Mouse (Mus musculus) heart, adult 8-10 months (tissue): ENCODE results near the gene Aip. TPM values are rescaled to one million over a fixed set of nuclear protein-coding genes. Genes with fewer than 3 reads are reported as not detected.

Experiments
- DNase-seq: peaks from one replicate; pipeline ENCODE4 v3.0.0; 2022; ENCODE audit warnings: low spot score
- total RNA-seq, 4 experiments: library from RNA; stranded (reverse); gene quantifications; 2 replicates each; pipeline ENCODE4 v1.2.4; 2022

Gene Aip
- total RNA-seq, 4 experiments from 2014 or later, result 65.9 to 79.6 (median 70.7) TPM

DNA sequence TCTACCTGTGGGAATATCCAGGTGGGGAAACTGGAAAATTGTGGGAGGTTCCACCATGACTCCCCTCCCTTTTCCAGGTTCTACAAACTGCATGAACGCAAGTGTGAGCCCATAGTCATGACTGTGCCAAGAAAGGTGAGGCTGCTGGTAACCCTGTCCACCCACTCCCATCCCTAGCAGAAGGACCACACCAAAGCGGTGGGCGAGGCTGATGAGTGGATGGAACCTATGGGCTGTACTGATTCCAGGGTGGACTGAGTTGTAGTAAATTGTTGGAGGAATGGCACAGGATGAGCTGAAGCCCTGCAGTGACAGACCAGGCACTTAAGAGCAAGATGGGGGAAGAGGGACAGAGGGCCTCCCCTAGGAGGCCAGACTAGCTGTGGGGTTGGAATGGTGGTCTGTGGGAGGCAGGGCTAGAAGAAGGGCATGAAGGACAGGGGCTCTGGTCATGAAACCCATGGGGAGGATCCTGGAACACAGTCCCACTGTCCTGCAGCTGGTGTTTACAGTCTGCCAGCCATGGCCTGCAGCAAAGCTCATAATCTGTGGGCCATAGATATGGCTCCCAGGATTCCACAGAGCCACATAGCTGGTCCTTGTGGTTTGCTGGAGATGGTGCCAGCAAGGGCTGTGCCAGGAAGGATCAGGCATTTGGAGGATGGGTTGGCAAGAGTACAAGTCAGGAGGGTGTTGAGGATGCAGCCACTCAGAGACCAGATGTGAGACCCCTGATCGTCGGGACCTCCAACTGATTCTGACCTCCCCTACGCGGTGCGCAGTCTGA, 27.0 kb upstream of the Aip start:
- no peak for DNase-seq

- DNase-seq, result no peak
These were observed 26.2 kb upstream of the Aip start for GRCm38 (mm10) chr19:4151898-4152297.

GRCm38 (mm10) chr19:4151488-4151860, 25.8 kb upstream of the Aip start:
- DNase-seq, result no peak

- no peak for DNase-seq
These were observed 25.2 kb upstream of the Aip start for GRCm38 (mm10) chr19:4150567-4151487.

DNA sequence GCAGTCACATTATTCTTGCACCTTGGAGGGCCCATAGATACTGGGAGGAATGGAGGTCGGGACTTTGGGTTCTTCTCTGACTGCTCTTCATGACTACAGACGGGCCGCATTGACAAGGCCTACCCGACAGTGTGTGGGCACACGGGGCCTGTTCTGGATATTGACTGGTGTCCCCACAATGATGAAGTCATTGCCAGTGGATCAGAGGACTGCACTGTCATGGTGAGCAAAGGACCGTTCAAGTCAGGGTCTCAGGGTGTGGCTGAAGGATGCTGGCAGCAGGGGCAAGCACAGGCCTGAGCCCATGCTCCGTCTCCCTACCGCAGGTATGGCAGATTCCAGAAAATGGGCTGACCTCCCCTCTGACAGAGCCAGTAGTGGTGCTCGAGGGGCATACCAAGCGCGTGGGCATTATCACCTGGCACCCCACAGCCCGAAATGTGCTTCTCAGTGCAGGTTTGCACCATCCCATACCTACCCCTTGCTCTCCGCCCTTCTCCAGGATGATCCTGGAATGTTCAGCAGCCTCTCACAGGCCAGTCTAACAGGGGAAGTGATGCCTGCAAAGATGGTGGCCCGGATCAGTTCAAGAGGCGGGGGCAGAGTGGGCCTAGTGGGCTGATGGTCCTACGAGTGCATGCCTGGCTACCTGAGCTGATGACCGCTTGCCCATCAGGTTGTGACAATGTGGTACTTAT, 24.3 kb upstream of the Aip start:
- DNase-seq, result no peak

DNA sequence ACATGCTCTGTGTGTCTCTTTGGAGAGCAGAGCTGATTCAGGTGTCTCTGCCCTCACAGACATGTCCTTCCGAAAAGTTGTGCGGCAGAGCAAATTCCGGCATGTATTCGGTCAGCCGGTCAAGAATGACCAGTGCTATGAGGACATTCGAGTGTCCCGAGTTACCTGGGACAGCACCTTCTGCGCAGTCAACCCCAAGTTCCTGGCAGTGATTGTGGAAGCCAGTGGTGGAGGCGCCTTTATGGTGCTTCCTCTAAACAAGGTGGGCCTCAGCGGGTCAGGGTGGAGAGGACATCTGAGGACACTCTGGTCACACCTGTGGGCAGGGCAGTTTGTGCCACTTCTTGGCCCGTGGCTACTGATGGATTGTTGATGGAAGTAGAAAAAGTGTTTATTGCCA, 23.6 kb upstream of the Aip start:
- DNase-seq, result no peak

GRCm38 (mm10) chr19:4148819-4149218, 23.2 kb upstream of the Aip start:
- no peak for DNase-seq

DNA sequence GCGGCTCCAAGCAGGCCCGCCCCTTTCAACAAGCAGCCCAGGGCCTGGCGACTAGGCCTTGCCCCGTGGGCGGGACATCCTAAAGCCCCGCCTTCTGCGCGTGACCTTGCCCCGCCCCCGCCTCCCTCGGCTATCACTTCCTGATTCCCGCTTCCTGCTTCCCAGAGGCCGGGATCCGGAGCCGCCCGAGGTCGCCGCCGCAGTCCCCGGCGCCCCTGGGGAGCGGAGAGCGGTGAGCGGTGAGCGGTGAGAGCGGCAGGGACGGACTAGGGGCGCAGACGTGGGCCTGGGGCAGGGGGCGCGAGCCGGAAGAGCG, 22.8 kb upstream of the Aip start, which contains the start of gene Coro1b:
Coro1b (plus strand) TSS at position 129 of the 316 bp plus-strand sequence.
- DNase-seq, result peak; percentile 97

DNA sequence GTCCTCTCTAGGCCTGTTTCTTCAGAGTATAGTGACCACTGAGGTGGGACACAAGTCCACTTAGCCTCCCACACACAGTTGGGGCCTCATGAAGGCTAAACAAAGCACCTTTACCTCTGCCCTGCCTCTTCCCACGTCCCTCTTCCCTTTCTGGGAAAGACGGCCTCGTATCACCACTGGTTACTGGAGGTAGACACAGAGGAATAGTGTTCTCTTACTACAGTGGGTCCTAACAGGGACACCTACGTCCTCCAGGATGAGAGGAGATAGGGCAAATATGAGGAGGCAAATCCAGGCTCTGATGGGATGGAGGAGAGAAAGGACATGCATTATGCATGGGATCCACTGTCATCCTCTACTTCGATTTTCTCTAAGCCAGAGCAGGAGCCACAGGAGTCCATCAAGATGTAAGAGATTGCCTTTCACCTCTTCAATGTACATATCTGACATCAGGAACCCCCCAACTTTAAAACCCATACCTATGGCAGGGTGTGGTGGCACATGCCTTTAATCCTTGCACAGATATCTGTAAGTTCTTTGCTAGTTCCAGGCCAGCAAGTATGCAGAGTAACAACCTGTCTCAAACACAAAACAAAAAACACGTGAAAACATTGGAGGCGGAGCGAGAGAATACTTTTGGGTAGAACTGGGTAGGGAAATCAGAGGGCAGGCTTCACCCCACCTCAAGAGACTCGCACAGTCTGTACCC, 22.3 kb upstream of the Aip start:
- no peak for DNase-seq

- DNase-seq, result no peak
These were observed 21.4 kb upstream of the Aip start for GRCm38 (mm10) chr19:4147022-4147405.

- DNase-seq, result no peak
These were observed 20.8 kb upstream of the Aip start for GRCm38 (mm10) chr19:4146366-4147021.

GRCm38 (mm10) chr19:4145936-4146335, 20.3 kb upstream of the Aip start:
- no peak for DNase-seq

GRCm38 (mm10) chr19:4144550-4145498, 19.2 kb upstream of the Aip start:
- DNase-seq, result no peak

DNA sequence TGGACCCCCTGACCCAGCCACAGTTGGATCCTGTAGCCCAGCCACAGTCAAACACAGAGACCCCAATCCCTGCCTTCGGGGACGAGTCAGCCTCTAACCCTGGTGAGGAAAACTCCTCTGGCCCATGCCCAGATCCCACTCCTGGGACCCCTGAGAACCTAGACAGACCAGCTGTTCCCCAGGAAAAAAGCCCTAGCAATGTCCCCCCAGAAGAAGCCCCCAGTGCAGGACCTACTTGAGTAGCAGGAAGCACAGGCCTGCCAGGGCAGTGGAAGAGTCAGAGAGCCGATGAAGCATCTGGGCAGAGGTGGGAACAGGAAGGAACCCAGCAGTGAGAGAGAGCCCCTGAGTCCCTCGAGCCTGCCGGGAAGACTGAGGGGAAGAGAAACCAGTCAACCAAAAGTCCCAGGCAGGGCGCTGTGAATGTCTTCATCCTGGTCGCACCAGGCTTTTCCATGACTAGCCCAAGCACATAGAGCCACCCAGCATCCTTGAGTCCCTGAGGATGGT, 18.2 kb upstream of the Aip start, which contains the start of gene Cabp4:
Cabp4 (minus strand) TSS at position 275 of the 510 bp plus-strand sequence.
- no peak for DNase-seq

- DNase-seq, result no peak
These were observed 16.9 kb upstream of the Aip start for GRCm38 (mm10) chr19:4142416-4143173.

DNA sequence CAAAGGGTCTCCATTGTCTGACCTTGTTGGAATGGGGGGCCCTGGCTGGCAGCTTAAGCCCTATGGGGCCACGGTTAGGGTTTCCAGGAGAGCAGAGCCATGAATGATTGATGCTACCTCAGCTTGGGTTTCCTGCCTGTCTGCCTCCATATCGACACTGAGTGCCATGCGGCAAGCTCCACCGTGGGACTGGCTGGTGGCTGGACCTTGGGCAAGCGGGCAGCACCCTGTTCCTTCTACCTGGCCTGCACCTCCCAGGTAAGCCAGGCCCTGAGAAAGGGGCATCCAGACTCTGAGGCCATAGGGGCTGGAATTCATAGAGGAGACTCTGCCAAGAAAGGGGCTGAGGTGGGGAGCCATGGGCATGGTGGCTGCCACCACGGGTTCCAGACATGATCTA, 14.5 kb upstream of the Aip start:
- DNase-seq, result no peak

DNA sequence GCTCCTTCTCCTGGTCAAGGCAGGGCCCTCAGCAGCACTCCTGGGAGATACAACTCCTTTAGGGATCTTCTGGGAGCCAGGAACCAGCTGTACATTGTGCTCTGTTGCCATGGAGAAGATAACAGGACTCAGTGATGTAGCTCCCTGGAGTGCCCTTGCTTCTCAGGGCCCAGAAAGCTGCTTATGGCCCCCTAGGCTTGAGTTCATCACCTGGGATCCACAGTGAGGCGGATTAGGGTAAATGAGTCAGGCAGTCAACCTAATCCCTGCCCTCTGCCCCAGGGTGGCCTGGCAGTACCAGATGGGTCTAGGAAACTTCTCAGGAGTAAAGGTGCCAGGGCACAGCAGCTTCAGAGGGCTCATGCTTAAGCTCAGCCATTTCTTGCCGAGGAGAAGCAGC, 13.8 kb upstream of the Aip start, which contains the start of gene Gpr152:
Gpr152 (plus strand) TSS at position 342 of the 400 bp plus-strand sequence.
- DNase-seq, result no peak

GRCm38 (mm10) chr19:4137913-4138312, 12.3 kb upstream of the Aip start:
- no peak for DNase-seq

- DNase-seq, result no peak
These were observed 10.8 kb upstream of the Aip start for GRCm38 (mm10) chr19:4136463-4136862.
